Mouse (Mus musculus) regulatory T cell (primary cell): Measurements from ENCODE around the gene Ankrd13d.

ENCODE experiments used
- in situ Hi-C: fragments of 300-600 bp; cut with MboI, MseI; formaldehyde crosslinking; loops from one replicate; pipeline ENCODE4 v1.15.1; 2025; ENCODE audit warnings: high pct_unique_total_duplicates

The Ankrd13d gene

GRCm38 (mm10) chr19:4227894-4228678, 54.9 kb downstream of the Ankrd13d start:
- in situ Hi-C loops, result no loop called here

- in situ Hi-C loops, result no loop called here
These were observed 55.5 kb downstream of the Ankrd13d start for GRCm38 (mm10) chr19:4227446-4227845.

- in situ Hi-C loops, result no loop called here
These were observed 56.2 kb downstream of the Ankrd13d start for GRCm38 (mm10) chr19:4226779-4227178.

DNA sequence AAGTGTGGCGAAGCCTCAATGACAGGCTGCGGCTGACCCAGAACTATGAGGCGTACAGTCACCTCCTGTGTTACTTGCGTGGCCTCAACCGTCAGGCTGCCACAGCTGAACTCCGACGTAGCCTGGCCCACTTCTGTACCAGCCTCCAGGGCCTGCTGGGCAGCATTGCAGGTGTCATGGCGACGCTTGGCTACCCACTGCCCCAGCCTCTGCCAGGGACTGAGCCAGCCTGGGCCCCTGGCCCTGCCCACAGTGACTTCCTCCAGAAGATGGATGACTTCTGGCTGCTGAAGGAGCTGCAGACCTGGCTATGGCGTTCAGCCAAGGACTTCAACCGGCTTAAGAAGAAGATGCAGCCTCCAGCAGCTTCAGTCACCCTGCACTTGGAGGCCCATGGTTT, 60.8 kb downstream of the Ankrd13d start:
- in situ Hi-C loops, result no loop called here

GRCm38 (mm10) chr19:4220957-4221743, 61.8 kb downstream of the Ankrd13d start:
- in situ Hi-C loops, result no loop called here

GRCm38 (mm10) chr19:4220416-4220815, 62.5 kb downstream of the Ankrd13d start:
- in situ Hi-C loops, result no loop called here
